Mouse (Mus musculus) MEL (cell line): ENCODE results near the gene Eef1a1. TPM values are rescaled to one million over a fixed set of nuclear protein-coding genes. Genes with fewer than 3 reads are reported as not detected.

Experiments
- DNase-seq: peaks from one replicate; pipeline ENCODE4 v3.0.0; 2011; ENCODE audit warnings: low read depth, low spot score
- H3K27ac ChIP-seq: 2 replicates; pipeline ENCODE4 v1.5.1; 2012; ENCODE audit warnings: low read depth, mild to moderate bottlenecking, control low read depth, low read length, moderate library complexity; ENCODE audit not compliant: control insufficient read depth
- H3K27me3 ChIP-seq, 2 experiments: fragments of 150-350 bp in 1 of 2; sonication (generic) in 1 of 2; 2 replicates each; pipeline ENCODE4 v1.6.1; 2012; ENCODE audit warnings: low read length in 2 of 2, mild to moderate bottlenecking in 2 of 2, improper control_type of control experiment in 1 of 2, moderate library complexity in 1 of 2; ENCODE audit not compliant: insufficient read depth in 2 of 2, control insufficient read depth in 1 of 2
- H3K36me3 ChIP-seq, 2 experiments: 2 replicates each; pipeline ENCODE4 v1.6.1; 2012 to 2014; ENCODE audit warnings: low read length in 2 of 2, improper control_type of control experiment in 1 of 2, inconsistent platforms in 1 of 2, mild to moderate bottlenecking in 1 of 2; ENCODE audit not compliant: insufficient read depth in 2 of 2, control insufficient read depth in 1 of 2
- H3K4me1 ChIP-seq, 2 experiments: fragments of 150-350 bp in 1 of 2; sonication (generic) in 1 of 2; 2 replicates each; pipeline ENCODE4 v1.6.1; 2012; ENCODE audit warnings: low read length in 2 of 2, improper control_type of control experiment in 1 of 2, mild to moderate bottlenecking in 1 of 2; ENCODE audit not compliant: insufficient read depth in 2 of 2, control insufficient read depth in 1 of 2
- H3K4me3 ChIP-seq, 2 experiments: fragments of 150-350 bp in 1 of 2; sonication (generic) in 1 of 2; 2 replicates each; pipeline ENCODE4 v1.5.1; 2012; ENCODE audit warnings: low read depth in 2 of 2, low read length in 2 of 2, mild to moderate bottlenecking in 2 of 2, moderate library complexity in 2 of 2, control low read depth in 1 of 2, improper control_type of control experiment in 1 of 2; ENCODE audit not compliant: control insufficient read depth in 1 of 2, insufficient read depth in 1 of 2
- H3K79me2 ChIP-seq: 2 replicates; pipeline ENCODE4 v1.6.1; 2012; ENCODE audit warnings: mild to moderate bottlenecking, low read length, moderate library complexity; ENCODE audit not compliant: control insufficient read depth, poor library complexity, insufficient read depth
- H3K9ac ChIP-seq: 2 replicates; pipeline ENCODE4 v1.6.1; 2012; ENCODE audit warnings: low read depth, mild to moderate bottlenecking, control low read depth, low read length, moderate library complexity; ENCODE audit not compliant: control insufficient read depth, poor library complexity, severe bottlenecking
- H3K9me3 ChIP-seq: fragments of 150-350 bp; sonication (generic); replicated peaks from 2 replicates; pipeline ENCODE4 v1.6.1; 2012; ENCODE audit warnings: mild to moderate bottlenecking, low read length, improper control_type of control experiment, moderate library complexity; ENCODE audit not compliant: insufficient read depth
- CHD1 ChIP-seq: IDR thresholded peaks from 2 replicates; pipeline ENCODE4 v1.6.1; 2012; ENCODE audit warnings: low read depth, mild to moderate bottlenecking, inconsistent platforms, low read length, improper control_type of control experiment
- CHD2 ChIP-seq: IDR thresholded peaks from 2 replicates; pipeline ENCODE4 v1.6.1; 2011; ENCODE audit warnings: low read length, improper control_type of control experiment
- CTCF ChIP-seq, 3 experiments: IDR thresholded peaks in 2 of 3; conservative IDR thresholded peaks in 1 of 3; 2 replicates each; pipeline ENCODE4 v1.5.1; 2011 to 2012; ENCODE audit warnings: low read length in 3 of 3, low read depth in 2 of 3, mild to moderate bottlenecking in 2 of 3, improper control_type of control experiment in 1 of 3, inconsistent platforms in 1 of 3, mixed read lengths in 1 of 3, moderate library complexity in 1 of 3; ENCODE audit not compliant: control insufficient read depth in 1 of 3, insufficient read depth in 1 of 3, poor library complexity in 1 of 3, severe bottlenecking in 1 of 3
- ELF1 ChIP-seq: IDR thresholded peaks from 2 replicates; pipeline ENCODE4 v1.6.1; 2014; ENCODE audit warnings: low read depth, mild to moderate bottlenecking, inconsistent platforms, low read length, improper control_type of control experiment, moderate library complexity
- EP300 ChIP-seq, 2 experiments: IDR thresholded peaks; 2 replicates each; pipeline ENCODE4 v1.6.1; 2011; ENCODE audit warnings: improper control_type of control experiment in 2 of 2, low read length in 2 of 2, low read depth in 1 of 2, mild to moderate bottlenecking in 1 of 2
- GABPA ChIP-seq: IDR thresholded peaks from 2 replicates; pipeline ENCODE4 v1.6.1; 2012; ENCODE audit warnings: low read depth, mild to moderate bottlenecking, inconsistent platforms, low read length, improper control_type of control experiment, moderate library complexity
- MXI1 ChIP-seq: IDR thresholded peaks from 2 replicates; pipeline ENCODE4 v1.6.1; 2011; ENCODE audit warnings: mild to moderate bottlenecking, low read depth, low read length, improper control_type of control experiment
- NELFE ChIP-seq: IDR thresholded peaks from 2 replicates; pipeline ENCODE4 v1.6.1; 2011; ENCODE audit warnings: low read depth, low read length, improper control_type of control experiment
- POLR2AphosphoS2 ChIP-seq: IDR thresholded peaks from 2 replicates; pipeline ENCODE4 v1.6.1; 2011; ENCODE audit warnings: low read length, improper control_type of control experiment
- RCOR1 ChIP-seq: IDR thresholded peaks from 2 replicates; pipeline ENCODE4 v1.6.1; 2012; ENCODE audit warnings: low read depth, mild to moderate bottlenecking, inconsistent platforms, low read length, improper control_type of control experiment
- SIN3A ChIP-seq: IDR thresholded peaks from 2 replicates; pipeline ENCODE4 v1.6.1; 2012; ENCODE audit warnings: low read length, improper control_type of control experiment, inconsistent platforms
- TAL1 ChIP-seq: IDR thresholded peaks from 2 replicates; pipeline ENCODE4 v1.6.1; 2012; ENCODE audit warnings: mild to moderate bottlenecking, inconsistent platforms, low read length, moderate library complexity, mixed read lengths
- TCF12 ChIP-seq: IDR thresholded peaks from 2 replicates; pipeline ENCODE4 v1.6.1; 2014; ENCODE audit warnings: low read depth, mild to moderate bottlenecking, inconsistent platforms, low read length, improper control_type of control experiment, moderate library complexity
- UBTF ChIP-seq: IDR thresholded peaks from 2 replicates; pipeline ENCODE4 v1.6.1; 2012; ENCODE audit warnings: low read depth, mild to moderate bottlenecking, inconsistent platforms, low read length, improper control_type of control experiment, moderate library complexity, borderline replicate concordance; ENCODE audit not compliant: insufficient read depth
- USF1 ChIP-seq: IDR thresholded peaks from 2 replicates; pipeline ENCODE4 v1.6.1; 2014; ENCODE audit warnings: low read depth, mild to moderate bottlenecking, inconsistent platforms, low read length, improper control_type of control experiment, moderate library complexity
- USF2 ChIP-seq, 2 experiments: IDR thresholded peaks; 2 replicates each; pipeline ENCODE4 v1.6.1; 2011 to 2012; ENCODE audit warnings: improper control_type of control experiment in 2 of 2, low read length in 2 of 2, borderline replicate concordance in 1 of 2, inconsistent platforms in 1 of 2, low read depth in 1 of 2, mild to moderate bottlenecking in 1 of 2; ENCODE audit not compliant: insufficient read depth in 1 of 2
- ZKSCAN1 ChIP-seq: IDR thresholded peaks from 2 replicates; pipeline ENCODE4 v1.6.1; 2012; ENCODE audit warnings: low read depth, mild to moderate bottlenecking, inconsistent platforms, low read length, improper control_type of control experiment, moderate library complexity
- ZNF384 ChIP-seq: IDR thresholded peaks from 2 replicates; pipeline ENCODE4 v1.6.1; 2012; ENCODE audit warnings: low read depth, mild to moderate bottlenecking, inconsistent platforms, low read length, improper control_type of control experiment
- polyA plus RNA-seq, 2 experiments: library from polyadenylated mRNA; stranded (reverse) in 1 of 2; unstranded in 1 of 2; fragments of >175 nt in 1 of 2; fragments of >200 nt in 1 of 2; gene quantifications; 2 replicates each; pipeline versions ENCODE4 v1.2.1 to v1.2.4; 2012; ENCODE audit warnings: low replicate concordance in 2 of 2, low read depth in 1 of 2; ENCODE audit not compliant: insufficient read length in 2 of 2, insufficient read depth in 1 of 2, missing spikeins in 1 of 2
- total RNA-seq: library from RNA; depleted of rRNA; stranded (reverse); fragments of 300-350 nt; gene quantifications from 2 replicates; pipeline ENCODE4 v1.2.3, GENCODE M21; 2012; rRNA removed

The Eef1a1 gene
- total RNA-seq (11,891 and 13,182 TPM in 2 replicates), polyA plus RNA-seq (over 10,000 TPM; 11,701 to 60,504 TPM)

DNA sequence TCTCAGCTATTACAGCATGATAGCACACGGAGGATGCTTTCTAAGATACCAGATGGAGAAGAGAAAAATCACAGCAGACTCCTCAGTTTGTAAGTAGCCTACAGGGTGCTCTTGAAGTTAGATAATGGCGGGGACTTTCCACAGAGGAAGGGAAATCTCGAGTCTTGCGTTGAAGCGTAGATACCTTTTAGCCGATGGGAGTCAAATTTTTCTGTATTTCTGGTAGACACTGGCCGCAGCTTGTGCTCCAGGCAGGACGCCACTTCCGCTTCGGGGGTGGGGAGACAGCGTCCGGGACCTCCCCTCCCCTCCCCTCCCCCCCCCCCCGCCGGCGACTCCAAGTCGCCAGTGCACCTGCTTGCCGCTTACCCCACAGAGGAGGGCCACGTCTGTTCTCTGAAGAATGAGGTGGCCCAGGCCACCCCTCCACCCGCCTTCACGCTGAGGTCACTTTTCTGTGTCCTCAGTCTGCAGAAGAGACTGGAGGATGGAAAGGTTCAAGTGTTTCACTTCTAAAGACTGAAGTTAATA lies at the start of gene Eef1a1:
TSS of gene Eef1a1 (minus strand) at position 262 of the 531 bp plus-strand sequence.
- no peak within 1 kb of the TSS for H3K27ac ChIP-seq
- H3K27me3 ChIP-seq, result peaks cover 8 to 13% of the 10 kb centered on the region in 2 experiments
- no peak for DNase-seq
- H3K36me3 ChIP-seq, result no peaks in the 10 kb centered on the region
- H3K79me2 ChIP-seq, result no peaks in the 10 kb centered on the region
- H3K9ac ChIP-seq, result no peak within 1 kb of the TSS
- H3K9me3 ChIP-seq, result no peaks in the 10 kb centered on the region
- no peaks in the 10 kb centered on the region; a peak in 1 of 4 replicates for H3K4me1 ChIP-seq
- TF ChIP-seq TCF12 (no peak), RCOR1 (no peak), ZKSCAN1 (no peak), POLR2AphosphoS2 (no peak), TAL1 (no peak), ZNF384 (no peak)
- H3K4me3 ChIP-seq, result peak within 1 kb of the TSS; percentile 15 to 29; a peak in 3 of 4 replicates

DNA sequence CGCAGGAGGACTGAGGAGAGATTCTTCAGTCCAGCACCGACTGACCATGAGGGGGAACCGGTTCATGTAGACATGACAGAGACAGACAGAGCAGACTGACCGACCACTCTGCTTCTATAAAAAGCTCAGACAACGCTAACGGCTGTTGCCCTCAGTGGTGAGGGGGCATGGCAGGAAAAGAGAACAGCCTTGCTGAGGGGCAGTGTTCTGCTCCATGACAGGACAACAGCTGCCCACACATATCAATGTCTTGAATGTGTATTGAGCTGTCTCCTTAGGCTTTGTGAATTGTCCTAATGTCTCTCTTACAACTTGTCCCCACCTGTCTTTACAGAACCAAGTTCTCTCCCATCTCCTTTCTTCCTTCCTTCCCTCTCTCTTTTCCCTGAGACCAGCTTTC lies 49.5 kb upstream of the Eef1a1 start:
- Histone ChIP-seq H3K9me3 (no peaks in the 10 kb centered on the region), H3K4me1 (peaks cover 0 to 4% of the 10 kb centered on the region in 2 experiments; a peak in 1 of 4 replicates), H3K4me3 (no peak overlapping the region), H3K27ac (no peak overlapping the region), H3K27me3 (no peaks in the 10 kb centered on the region), H3K79me2 (no peaks in the 10 kb centered on the region), H3K36me3 (peaks cover 0 to 6% of the 10 kb centered on the region in 2 experiments; a peak in 2 of 4 replicates), H3K9ac (no peak overlapping the region)
- TF ChIP-seq USF2 (IDR thresholded peaks at IDR 0.05; ENCODE audit: borderline replicate concordance in 1 of 2, insufficient read depth in 1 of 2, low read depth in 1 of 2, low read length in 2 of 2) (no peak), ELF1 (no peak), SIN3A (no peak), CHD2 (no peak), UBTF (no peak), TAL1 (no peak), NELFE (no peak), EP300 (IDR thresholded peaks at IDR 0.05; ENCODE audit: low read depth in 1 of 2, low read length in 2 of 2) (no peak), MXI1 (no peak), GABPA (no peak), CHD1 (no peak), ZKSCAN1 (no peak), CTCF (IDR thresholded peaks at IDR 0.05 in 2 of 3, conservative IDR thresholded peaks at IDR 0.05 in 1 of 3; ENCODE audit: control insufficient read depth in 1 of 3, insufficient read depth in 1 of 3, low read depth in 2 of 3, low read length in 3 of 3, poor library complexity in 1 of 3, severe bottlenecking in 1 of 3) (no peak), USF1 (no peak), TCF12 (no peak)
- DNase-seq, result no peak
